ENCODE assay signal across 20 mouse cellular contexts in the genomic region with DNA sequence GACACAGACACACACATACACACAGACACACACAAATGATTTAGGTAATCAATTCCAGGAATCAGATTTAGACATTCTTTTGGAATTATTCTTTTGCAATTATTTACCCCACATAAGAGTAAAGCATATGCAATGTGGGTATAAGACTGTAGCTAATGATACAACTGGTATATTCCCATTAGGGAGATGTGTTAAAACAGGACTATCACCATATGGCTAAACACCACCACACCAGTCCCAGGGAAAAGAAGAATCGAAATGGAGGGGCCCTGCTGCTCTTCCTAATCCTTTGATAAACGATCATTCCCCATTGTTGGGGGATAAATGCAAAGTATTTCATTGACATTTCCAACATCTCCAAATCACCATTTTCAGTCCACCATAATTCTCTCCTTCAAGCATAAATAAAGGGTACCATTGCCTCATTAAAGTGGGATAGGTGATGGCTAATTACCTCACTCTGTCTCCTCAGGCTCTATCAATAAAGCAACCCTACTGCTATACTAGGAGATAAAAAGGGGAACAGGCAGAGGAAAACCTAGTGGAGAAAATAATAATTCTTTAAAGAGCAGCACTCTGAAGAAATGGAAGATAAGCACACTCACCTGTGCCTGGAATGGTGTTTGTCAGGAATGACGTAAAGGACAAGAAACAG.
DNase-seq lines count a peak whose midpoint lies in the region; ATAC-seq and TF ChIP-seq lines count a peak whose summit lies in the region.
"Had no signal": no experiment of that assay in that cellular context is flagged by ENCODE, and none has a peak within 500 bp of the region (broad histone marks: within the 10 kb centered on the region; RNA-seq: fewer than 3 reads in every experiment).

No protein-coding gene starts in this region.

- TF ChIP-seq POLR2A in brain, embryonic 14.5 days (IDR thresholded peaks at IDR 0.05; ENCODE audit: borderline replicate concordance, extremely low read depth, insufficient read depth, insufficient read length, poor library complexity, severe bottlenecking), result no peak

- H3K4me1 ChIP-seq in forebrain, embryonic 13.5 days, result 0 out of 2 replicates have a peak, but pooled peaks cover 3% of the 10 kb centered on the region
- no peaks in the 10 kb centered on the region; the same call in 1 of the 2 replicates for H3K4me1 ChIP-seq in forebrain, embryonic 12.5 days
- H3K4me1 ChIP-seq in hindbrain, embryonic 13.5 days (replicated peaks), result peaks cover 5% of the 10 kb centered on the region
- H3K4me1 ChIP-seq in hindbrain, embryonic 10.5 days (replicated peaks), result no peaks in the 10 kb centered on the region
- H3K4me1 ChIP-seq in midbrain, embryonic 13.5 days (replicated peaks), result peaks cover 13% of the 10 kb centered on the region; the same call in 1 of the 2 replicates
- peaks cover 3% of the 10 kb centered on the region; the same call in 1 of the 2 replicates for H3K4me1 ChIP-seq in midbrain, embryonic 10.5 days
- H3K4me1 ChIP-seq: forebrain, embryonic 10.5 days had no signal

- no peak for TF ChIP-seq CTCF in brain, embryonic 14.5 days (IDR thresholded peaks at IDR 0.05; ENCODE audit: borderline replicate concordance, extremely low read depth, insufficient read depth, insufficient read length)

- H3K36me3 ChIP-seq in forebrain, embryonic 13.5 days (ENCODE audit: poor library complexity, severe bottlenecking), result no peaks in the 10 kb centered on the region
- H3K36me3 ChIP-seq in forebrain, embryonic 12.5 days (replicated peaks), result no peaks in the 10 kb centered on the region
- no peaks in the 10 kb centered on the region for H3K36me3 ChIP-seq in hindbrain, embryonic 13.5 days
- no peaks in the 10 kb centered on the region for H3K36me3 ChIP-seq in hindbrain, embryonic 10.5 days
- H3K36me3 ChIP-seq in midbrain, embryonic 13.5 days, result no peaks in the 10 kb centered on the region
- no peaks in the 10 kb centered on the region for H3K36me3 ChIP-seq in midbrain, embryonic 10.5 days
- H3K36me3 ChIP-seq: forebrain, embryonic 10.5 days; hindbrain, embryonic 15.5 days had no signal

- no peak overlapping the region for H3K27ac ChIP-seq in forebrain, embryonic 13.5 days
- H3K27ac ChIP-seq in forebrain, embryonic 12.5 days, result no peak overlapping the region
- peak overlapping the region; percentile 13; the same call in 1 of the 2 replicates for H3K27ac ChIP-seq in hindbrain, embryonic 13.5 days
- no peak overlapping the region for H3K27ac ChIP-seq in hindbrain, embryonic 10.5 days
- H3K27ac ChIP-seq in midbrain, embryonic 13.5 days, result no peak overlapping the region
- H3K27ac ChIP-seq in midbrain, embryonic 10.5 days (replicated peaks), result no peak overlapping the region
- H3K27ac ChIP-seq: forebrain, embryonic 10.5 days; gastrocnemius, adult 2 months; hindbrain, embryonic 15.5 days had no signal

- peak; percentile 44; the same call in 1 of the 2 replicates for ATAC-seq in forebrain, embryonic 13.5 days
- ATAC-seq in forebrain, embryonic 12.5 days (ENCODE audit: low FRiP score), result no peak
- ATAC-seq in hindbrain, embryonic 13.5 days (ENCODE audit: low FRiP score), result no peak
- ATAC-seq in midbrain, embryonic 13.5 days, result peak; percentile 70; the same call in 1 of the 2 replicates
- ATAC-seq: activated CD4-positive, CD25-positive, alpha-beta regulatory T cell, adult 4 months; forebrain, postnatal 0 days had no signal

- H3K9me3 ChIP-seq in forebrain, embryonic 13.5 days (replicated peaks), result no peaks in the 10 kb centered on the region
- H3K9me3 ChIP-seq in forebrain, embryonic 12.5 days, result no peaks in the 10 kb centered on the region
- H3K9me3 ChIP-seq in hindbrain, embryonic 13.5 days, result no peaks in the 10 kb centered on the region
- H3K9me3 ChIP-seq in hindbrain, embryonic 10.5 days, result no peaks in the 10 kb centered on the region
- no peaks in the 10 kb centered on the region for H3K9me3 ChIP-seq in midbrain, embryonic 13.5 days
- no peaks in the 10 kb centered on the region for H3K9me3 ChIP-seq in midbrain, embryonic 10.5 days (replicated peaks)
- H3K9me3 ChIP-seq: forebrain, embryonic 10.5 days; hindbrain, embryonic 15.5 days had no signal

- no peak overlapping the region for H3K4me3 ChIP-seq in forebrain, embryonic 13.5 days
- H3K4me3 ChIP-seq in forebrain, embryonic 12.5 days (replicated peaks), result no peak overlapping the region
- no peak overlapping the region for H3K4me3 ChIP-seq in hindbrain, embryonic 13.5 days
- no peak overlapping the region for H3K4me3 ChIP-seq in hindbrain, embryonic 10.5 days
- no peak overlapping the region for H3K4me3 ChIP-seq in midbrain, embryonic 13.5 days (replicated peaks)
- H3K4me3 ChIP-seq in midbrain, embryonic 10.5 days, result no peak overlapping the region
- H3K4me3 ChIP-seq: forebrain, embryonic 10.5 days; gastrocnemius, adult 2 months; hindbrain, embryonic 15.5 days had no signal

- no peak for DNase-seq in hindbrain, embryonic 10.5 days (ENCODE audit: low spot score)
- no peak for DNase-seq in midbrain, embryonic 10.5 days (ENCODE audit: low spot score)
- DNase-seq in brain, embryonic 14.5 days (ENCODE audit: low read depth), result peak; percentile 33
- DNase-seq: adrenal gland, adult 8-10 months; adrenal gland, postnatal 25 days; cerebellum, adult 18-20 months; cerebellum, adult 9-10 months; cerebellum, postnatal 14 days; forebrain, postnatal 0 days; gastrocnemius, adult 2 months; gastrocnemius, postnatal 14 days; heart, adult 11 months had no signal

- H3K9ac ChIP-seq in forebrain, embryonic 13.5 days, result no peak overlapping the region
- H3K9ac ChIP-seq in forebrain, embryonic 12.5 days, result no peak overlapping the region
- no peak overlapping the region for H3K9ac ChIP-seq in hindbrain, embryonic 13.5 days
- no peak overlapping the region for H3K9ac ChIP-seq in midbrain, embryonic 13.5 days (replicated peaks)
- H3K9ac ChIP-seq: forebrain, postnatal 0 days; hindbrain, embryonic 15.5 days had no signal

- H3K27me3 ChIP-seq in forebrain, embryonic 13.5 days, result no peaks in the 10 kb centered on the region
- H3K27me3 ChIP-seq in forebrain, embryonic 12.5 days, result no peaks in the 10 kb centered on the region
- H3K27me3 ChIP-seq in hindbrain, embryonic 13.5 days, result no peaks in the 10 kb centered on the region
- no peaks in the 10 kb centered on the region for H3K27me3 ChIP-seq in hindbrain, embryonic 10.5 days (ENCODE audit: insufficient read depth, poor library complexity, severe bottlenecking)
- H3K27me3 ChIP-seq in midbrain, embryonic 13.5 days, result no peaks in the 10 kb centered on the region
- H3K27me3 ChIP-seq in midbrain, embryonic 10.5 days (ENCODE audit: low read depth, poor library complexity, severe bottlenecking), result no peaks in the 10 kb centered on the region
- H3K27me3 ChIP-seq: hindbrain, embryonic 15.5 days had no signal

- H3K4me2 ChIP-seq in forebrain, embryonic 13.5 days, result no peak overlapping the region
- no peak overlapping the region for H3K4me2 ChIP-seq in forebrain, embryonic 12.5 days
- no peak overlapping the region for H3K4me2 ChIP-seq in hindbrain, embryonic 13.5 days
- no peak overlapping the region for H3K4me2 ChIP-seq in midbrain, embryonic 13.5 days (replicated peaks)
- H3K4me2 ChIP-seq: heart, embryonic 11.5 days; hindbrain, embryonic 15.5 days had no signal

- 48% methylated on average over 3 of the region's 3 CpGs for WGBS in forebrain, embryonic 13.5 days
- WGBS in forebrain, embryonic 12.5 days, result 56% methylated on average over 3 of the region's 3 CpGs
- 60% methylated on average over 3 of the region's 3 CpGs for WGBS in hindbrain, embryonic 13.5 days
- 75% methylated on average over 3 of the region's 3 CpGs for WGBS in hindbrain, embryonic 10.5 days
- 43% methylated on average over 3 of the region's 3 CpGs for WGBS in midbrain, embryonic 13.5 days
- 67% methylated on average over 3 of the region's 3 CpGs for WGBS in midbrain, embryonic 10.5 days

Comparison
In these comparisons a context has a peak if more than half of its experiments do, and no peak if none do; other contexts are left out.
1. ATAC-seq: peak in forebrain, embryonic 13.5 days (single experiment) and midbrain, embryonic 13.5 days (single experiment); none in forebrain, embryonic 12.5 days (single experiment) and hindbrain, embryonic 13.5 days (single experiment).